Mouse (Mus musculus) inflammation-experienced regulatory T-cells, adult 6 months (primary cell): ENCODE measurements around the gene Grik2. TPM values are rescaled to one million over a fixed set of nuclear protein-coding genes. Genes with fewer than 3 reads are reported as not detected.
"Not testable (repeated sequence)": the region's sequence is repeated elsewhere in the genome, so short reads cannot be mapped to it uniquely, and the experiment has no call there.

Experiments
- ATAC-seq: one replicate; pipeline ENCODE4 v1.8.0; 2017
- polyA plus RNA-seq, 3 experiments: library from polyadenylated mRNA; unstranded; fragments of 100-300 nt; shearing (Covaris generic); gene quantifications; one replicate each; pipeline ENCODE4 v1.2.1; 2017

The Grik2 gene
- polyA plus RNA-seq, 3 experiments from 2014 or later = not detected

GRCm38 (mm10) chr10:49319880-49320279, 468.7 kb downstream of the Grik2 start:
- no peak for ATAC-seq

GRCm38 (mm10) chr10:49256247-49256939, 532.2 kb downstream of the Grik2 start:
- ATAC-seq = no peak

DNA sequence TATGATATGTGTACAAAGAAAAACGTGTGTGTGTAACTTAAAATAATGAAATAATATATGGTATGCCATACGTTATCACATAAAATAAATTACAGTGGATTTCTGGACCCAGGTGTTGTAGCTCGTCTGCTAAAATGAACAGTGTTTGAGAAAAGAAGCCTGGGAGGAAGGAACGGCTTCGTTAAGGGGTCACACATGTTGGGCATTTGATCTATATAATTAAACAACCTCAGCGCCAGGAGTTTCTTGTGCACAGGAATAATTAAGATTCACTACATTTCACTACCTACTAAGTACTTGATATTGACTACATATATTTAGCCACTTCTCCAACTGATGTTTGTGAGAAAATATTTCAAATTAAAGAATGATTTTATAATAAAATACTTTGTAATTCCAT, 551.2 kb downstream of the Grik2 start:
- not testable (repeated sequence) for ATAC-seq

DNA sequence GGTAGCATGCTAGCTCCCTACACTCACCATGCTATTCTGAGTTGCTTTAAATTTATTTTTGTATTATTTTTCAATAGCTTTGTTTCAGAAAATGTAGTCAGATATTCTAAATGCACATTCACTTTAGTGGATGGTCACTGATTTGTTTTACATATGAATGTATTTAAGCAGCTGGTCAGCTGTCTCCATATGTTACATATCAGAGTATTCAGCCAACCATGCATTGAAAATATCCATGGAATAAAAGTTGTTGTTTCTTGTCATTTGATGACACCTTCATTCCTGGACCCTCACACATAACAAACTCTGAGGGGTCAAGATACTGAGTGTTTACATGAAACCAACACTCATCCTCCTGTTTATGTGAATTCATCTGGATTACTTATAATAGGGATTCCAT, 551.7 kb downstream of the Grik2 start:
- ATAC-seq = not testable (repeated sequence)

GRCm38 (mm10) chr10:49220096-49220495, 568.5 kb downstream of the Grik2 start:
- no peak for ATAC-seq

- ATAC-seq = no peak
Observed at GRCm38 (mm10) chr10:49219631-49220030, 568.9 kb downstream of the Grik2 start.

DNA sequence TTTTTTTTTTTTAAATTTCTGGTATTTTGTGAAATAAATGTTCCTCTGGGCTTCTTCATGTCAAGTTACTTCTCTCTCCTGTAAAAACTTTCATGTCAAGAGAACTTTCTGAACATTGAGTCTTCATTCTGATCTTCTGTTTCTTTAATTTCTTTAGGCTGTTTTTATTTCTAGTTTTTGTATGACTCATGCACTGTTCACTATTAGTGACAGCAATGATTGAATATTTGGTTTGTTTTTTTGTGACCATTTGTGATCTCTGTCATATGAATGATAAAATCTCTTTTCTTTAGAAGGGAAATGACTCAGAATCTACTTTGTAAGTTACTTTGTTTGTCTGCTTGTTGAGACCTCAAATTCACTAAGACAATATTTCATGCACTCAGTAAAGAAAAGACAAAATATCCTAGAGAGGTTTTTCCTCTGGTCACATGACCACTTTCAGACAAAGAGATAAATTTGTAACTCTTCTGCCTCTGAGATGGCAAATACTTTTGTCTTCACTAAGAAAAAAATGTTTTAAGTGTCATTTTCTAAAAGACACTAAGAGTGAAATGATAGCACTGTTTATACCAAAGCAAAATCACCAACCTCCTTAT, 596.7 kb downstream of the Grik2 start:
- no peak for ATAC-seq

DNA sequence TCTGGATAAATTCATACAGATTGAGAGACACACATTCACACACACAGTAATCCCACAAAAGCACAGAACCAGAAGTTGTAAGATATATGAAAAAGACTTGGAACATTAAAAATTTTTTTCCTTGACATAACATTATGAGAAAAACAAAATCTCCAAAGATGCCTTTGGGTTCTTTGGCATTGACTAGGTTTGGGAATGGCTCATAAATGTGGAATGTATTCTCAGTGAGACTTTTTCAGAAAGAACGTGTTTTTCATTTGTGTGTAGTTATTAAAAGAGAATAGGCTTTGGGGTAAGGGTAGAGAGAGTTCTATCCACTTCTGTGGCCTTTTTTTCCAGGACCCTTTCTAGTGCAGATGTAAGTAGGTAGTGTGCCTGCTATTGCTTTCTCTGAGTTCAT, 597.3 kb downstream of the Grik2 start:
- ATAC-seq = no peak

GRCm38 (mm10) chr10:49154134-49154533, 634.4 kb downstream of the Grik2 start:
- no peak for ATAC-seq

DNA sequence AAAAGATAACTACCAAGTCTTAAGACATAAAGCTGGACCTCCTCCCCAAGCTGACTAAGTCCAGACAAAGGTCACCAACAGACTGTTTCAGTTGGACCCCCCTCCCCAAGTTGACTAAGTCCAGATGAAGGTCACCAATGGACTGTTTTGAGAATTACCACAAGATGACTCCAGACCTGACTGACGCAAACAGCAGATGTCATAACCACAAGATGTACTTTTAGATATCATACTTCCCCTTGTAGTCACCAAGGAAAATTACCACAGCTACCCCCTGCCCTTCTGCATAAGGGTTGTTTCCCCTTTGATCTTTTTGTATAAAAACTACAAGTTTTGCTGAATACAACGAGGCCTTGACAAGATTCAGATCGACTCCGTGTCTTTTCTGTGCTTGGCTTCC, 637.1 kb downstream of the Grik2 start:
- ATAC-seq = not testable (repeated sequence)

GRCm38 (mm10) chr10:49149714-49150113, 638.9 kb downstream of the Grik2 start:
- no peak for ATAC-seq

- no peak for ATAC-seq
Observed at GRCm38 (mm10) chr10:49142658-49143057, 645.9 kb downstream of the Grik2 start.

DNA sequence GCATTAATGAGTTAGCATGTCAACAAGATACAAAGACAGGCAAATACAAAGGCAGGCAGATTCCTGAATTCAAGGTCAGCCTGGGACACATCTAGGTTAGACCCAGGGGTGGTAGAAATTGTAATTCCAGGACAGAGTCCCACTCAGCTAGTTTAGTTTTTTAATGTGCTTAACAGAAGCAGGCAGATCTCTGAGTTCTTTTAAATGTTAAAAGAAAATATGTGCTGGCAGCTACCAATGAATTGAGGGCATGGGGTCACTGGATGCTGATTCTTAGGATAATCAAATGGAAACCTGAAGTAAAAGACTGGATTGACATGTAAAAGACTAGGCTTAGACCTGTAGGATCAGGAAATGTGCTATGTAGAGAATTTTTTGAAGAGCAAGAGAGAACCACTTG, 651.8 kb downstream of the Grik2 start:
- no peak for ATAC-seq

GRCm38 (mm10) chr10:49131311-49131710, 657.3 kb downstream of the Grik2 start:
- no peak for ATAC-seq

DNA sequence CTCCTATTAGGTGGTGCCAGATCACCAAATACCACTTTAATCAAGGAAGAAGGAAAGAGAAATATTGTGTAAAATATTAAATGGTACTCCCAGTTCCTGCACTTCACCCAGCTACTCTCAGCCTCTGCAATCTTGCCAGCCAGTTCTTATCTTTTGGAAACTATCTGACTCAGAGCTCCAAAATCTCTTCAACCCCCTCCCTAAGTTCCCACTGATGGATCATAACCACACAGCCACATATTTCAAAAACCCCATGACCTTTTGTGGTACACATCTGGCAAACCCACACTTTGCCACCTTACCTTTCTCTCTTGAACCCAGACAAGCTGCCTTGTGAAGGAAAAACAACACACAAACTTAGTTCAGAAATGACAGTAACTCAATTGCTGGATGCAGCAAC, 738.2 kb downstream of the Grik2 start:
- ATAC-seq = no peak

DNA sequence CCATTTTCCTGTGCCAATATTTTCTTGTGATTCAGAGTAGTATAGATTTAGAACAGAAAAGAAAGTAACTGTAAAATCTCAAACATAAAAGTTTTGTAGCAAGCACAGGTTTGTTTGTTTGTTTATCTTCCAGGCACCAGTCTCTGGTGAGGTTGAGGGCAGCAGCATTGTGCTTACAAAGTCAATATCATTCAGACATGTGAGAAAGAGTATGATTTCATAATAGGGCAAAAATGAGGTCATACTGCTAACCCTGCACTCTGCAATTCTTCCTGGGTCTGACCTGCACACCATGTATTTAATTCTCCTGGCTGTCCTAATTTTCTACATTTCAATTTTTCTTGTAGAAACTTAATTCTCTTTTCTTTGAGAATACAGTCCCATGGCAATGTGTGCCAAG, 739.2 kb downstream of the Grik2 start:
- ATAC-seq = no peak
